Mouse (Mus musculus): ENCODE results near the gene Dcun1d4. TPM values are rescaled to one million over a fixed set of nuclear protein-coding genes. Genes with fewer than 3 reads are reported as not detected.

The Dcun1d4 gene
- polyA plus RNA-seq (2021), result 40.2 TPM

DNA sequence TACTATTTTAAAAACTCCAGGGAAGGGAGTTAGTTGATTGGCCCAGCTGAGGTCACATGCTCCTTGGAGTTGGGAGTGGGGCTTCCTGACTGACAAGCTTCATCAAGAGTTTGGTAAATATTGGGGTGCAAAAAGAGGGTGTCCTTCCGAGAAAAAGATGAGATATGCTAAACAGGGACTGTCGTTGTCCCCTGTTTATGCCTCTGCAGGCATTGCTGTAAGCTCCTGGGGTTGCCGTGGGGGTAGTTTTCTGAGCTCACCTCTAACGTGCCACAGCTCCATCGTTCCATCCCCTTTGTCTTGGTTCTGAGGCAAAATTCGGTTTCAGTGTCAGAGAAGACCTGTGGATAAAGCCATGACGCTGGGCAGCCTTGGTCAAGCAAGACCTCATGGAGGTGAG is at the start of gene Dcun1d4:
Gene Dcun1d4, plus strand, starts transcription at position 301 of the 400 bp plus-strand sequence.
- ChIA-PET CTCF (no interaction called here), POLR2A (no interaction called here)
- TF ChIP-seq CTCF (IDR thresholded peaks at IDR 0.05), result no peak
- H3K27me3 ChIP-seq, result no peaks in the 10 kb centered on the region
- in situ Hi-C loops (cut with MboI; ENCODE audit: low pct_unique_long_range_greater_than_20kb), result no loop called here
- DNase-seq (ENCODE audit: low read depth, low spot score) (no peak), ATAC-seq (no peak)

DNA sequence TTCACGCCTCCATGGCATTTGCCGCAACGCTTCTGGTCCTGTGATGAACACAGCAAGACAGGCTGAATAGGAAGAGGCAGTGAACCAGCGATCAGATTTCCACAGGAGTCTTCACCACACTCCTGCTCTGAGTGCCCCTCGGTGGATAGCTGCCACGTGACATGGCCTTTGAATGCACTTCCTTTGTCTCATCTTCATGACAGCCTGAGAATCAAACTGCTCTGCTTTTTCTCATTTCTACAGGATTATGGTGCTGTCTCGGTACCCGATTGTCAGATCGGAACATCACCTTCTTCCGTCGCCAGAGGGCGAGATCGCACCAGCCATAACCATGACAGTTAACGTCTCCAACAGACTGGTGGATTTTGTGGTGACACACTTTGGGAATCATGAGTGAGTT is 49.2 kb upstream of the Dcun1d4 start:
- in situ Hi-C loops (cut with MboI; ENCODE audit: low pct_unique_long_range_greater_than_20kb), result loop anchor here (5.0 kb wide), 2 partner anchors 111 to 206 kb away; no protein-coding TSS in a partner anchor
- ATAC-seq (peak; percentile 85), DNase-seq (ENCODE audit: low read depth, low spot score) (peak; percentile 19)
- ChIA-PET CTCF (interaction anchor here (3.0 to 4.5 kb wide), 2 partner anchors 202 to 206 kb away, joined by 20 to 29 read pairs; partner anchors contain the start of gene Lrrc66), POLR2A (no interaction called here)
- peak; percentile 97 for TF ChIP-seq CTCF (IDR thresholded peaks at IDR 0.05)
- no peaks in the 10 kb centered on the region for H3K27me3 ChIP-seq

DNA sequence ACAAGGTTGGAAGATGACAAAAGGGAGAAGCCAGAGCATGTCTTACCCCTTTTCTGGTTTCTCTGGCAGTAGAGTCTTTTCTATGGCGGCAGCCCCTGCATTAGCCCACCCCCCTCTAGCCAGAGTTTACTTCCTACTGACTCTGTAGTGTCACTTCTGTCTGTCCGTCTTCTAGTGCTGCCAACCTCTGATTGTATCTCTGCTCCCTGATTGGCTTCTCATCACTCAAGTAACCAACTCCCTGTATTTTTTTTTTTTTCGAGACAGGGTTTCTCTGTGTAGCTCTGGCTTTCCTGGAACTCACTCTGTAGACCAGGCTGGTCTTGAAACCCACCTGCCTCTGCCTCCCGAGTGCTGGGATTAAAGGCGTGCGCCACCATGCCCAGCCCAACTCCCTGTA is 48.0 kb upstream of the Dcun1d4 start:
- ChIA-PET POLR2A (no interaction called here), CTCF (interaction anchor here (0.8 to 4.5 kb wide), 2 partner anchors 201 to 205 kb away, joined by 3 to 29 read pairs; partner anchors contain the start of gene Lrrc66)
- in situ Hi-C loops (cut with MboI; ENCODE audit: low pct_unique_long_range_greater_than_20kb), result loop anchor here (5.0 kb wide), 2 partner anchors 109 to 204 kb away; no protein-coding TSS in a partner anchor
- no peaks in the 10 kb centered on the region for H3K27me3 ChIP-seq
- TF ChIP-seq CTCF (IDR thresholded peaks at IDR 0.05), result no peak
- ATAC-seq (no peak), DNase-seq (ENCODE audit: low read depth, low spot score) (no peak)

DNA sequence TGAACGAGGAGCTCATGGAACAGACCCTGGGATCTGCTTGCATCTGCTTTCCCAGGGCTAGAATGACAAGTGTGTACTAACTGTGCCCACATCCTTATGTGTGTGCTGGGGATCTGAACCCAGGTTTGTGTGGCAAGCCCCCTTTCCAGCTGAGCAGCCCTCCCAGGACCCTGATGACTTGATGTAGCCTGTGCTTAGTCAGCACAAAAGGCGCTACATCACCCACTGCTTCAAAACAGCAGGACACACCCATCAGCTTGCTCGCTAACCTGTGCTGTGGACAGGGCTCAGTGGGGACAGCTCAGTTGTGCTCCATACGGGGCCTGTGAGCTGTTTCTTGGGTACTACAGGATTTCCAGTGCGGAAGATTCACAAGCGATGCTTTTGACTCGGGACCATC is 46.0 kb upstream of the Dcun1d4 start:
- in situ Hi-C loops (cut with MboI; ENCODE audit: low pct_unique_long_range_greater_than_20kb), result loop anchor here (5.0 kb wide), 2 partner anchors 108 to 203 kb away; no protein-coding TSS in a partner anchor
- no peak for ATAC-seq
- ChIA-PET POLR2A (interaction anchor here (1.0 kb wide), 1 partner anchor 202 kb away, joined by 3 read pairs; no protein-coding TSS in a partner anchor), CTCF (interaction anchor here (4.5 kb wide), 1 partner anchor 199 kb away, joined by 29 read pairs; the partner anchor contains the start of gene Lrrc66)
- no peaks in the 10 kb centered on the region for H3K27me3 ChIP-seq
- DNase-seq (ENCODE audit: low read depth, low spot score), result no peak
- TF ChIP-seq CTCF (IDR thresholded peaks at IDR 0.05), result no peak

DNA sequence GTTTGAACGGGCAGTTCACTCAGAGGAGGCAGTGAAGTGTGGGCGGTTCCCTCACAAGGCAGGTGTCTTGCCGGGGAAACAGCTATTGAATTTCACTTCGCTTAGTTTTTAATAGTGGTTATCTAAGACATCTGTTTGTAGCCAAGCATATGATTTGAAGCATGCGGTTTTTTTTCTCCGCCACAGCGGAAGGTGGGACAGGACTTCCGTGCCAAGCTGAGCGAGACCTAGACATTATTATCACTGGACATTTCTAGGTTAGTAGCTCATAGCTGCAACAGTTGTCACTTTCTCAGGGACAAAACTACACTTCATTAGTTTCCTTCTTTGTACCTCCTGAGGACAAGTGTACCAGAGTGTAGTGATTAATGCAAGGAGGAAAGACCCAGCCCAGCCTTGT is 38.6 kb upstream of the Dcun1d4 start:
- no peak for TF ChIP-seq CTCF (IDR thresholded peaks at IDR 0.05)
- ChIA-PET POLR2A (no interaction called here), CTCF (no interaction called here)
- no peaks in the 10 kb centered on the region for H3K27me3 ChIP-seq
- no peak for ATAC-seq
- DNase-seq (ENCODE audit: low read depth, low spot score), result no peak
- in situ Hi-C loops (cut with MboI; ENCODE audit: low pct_unique_long_range_greater_than_20kb), result no loop called here

DNA sequence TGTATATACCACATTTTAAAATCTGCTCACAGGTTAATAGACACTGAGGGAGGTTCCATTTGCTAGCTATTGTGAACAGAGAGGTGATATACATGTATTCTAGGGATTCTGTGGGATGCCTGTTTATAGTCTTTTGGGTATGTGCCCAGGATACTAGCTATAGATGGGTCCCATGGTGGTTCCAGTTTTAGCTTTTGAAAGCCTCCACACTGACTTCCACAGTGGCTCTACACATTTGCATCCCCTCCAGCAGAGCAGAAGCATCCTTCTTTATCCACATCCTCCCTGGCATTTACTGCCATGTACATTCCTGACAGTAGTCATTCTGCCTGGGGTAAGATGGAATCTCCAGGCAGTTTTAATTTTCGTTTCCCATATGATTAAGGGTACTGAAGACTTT is 30.5 kb upstream of the Dcun1d4 start:
- no peak for TF ChIP-seq CTCF (IDR thresholded peaks at IDR 0.05)

DNA sequence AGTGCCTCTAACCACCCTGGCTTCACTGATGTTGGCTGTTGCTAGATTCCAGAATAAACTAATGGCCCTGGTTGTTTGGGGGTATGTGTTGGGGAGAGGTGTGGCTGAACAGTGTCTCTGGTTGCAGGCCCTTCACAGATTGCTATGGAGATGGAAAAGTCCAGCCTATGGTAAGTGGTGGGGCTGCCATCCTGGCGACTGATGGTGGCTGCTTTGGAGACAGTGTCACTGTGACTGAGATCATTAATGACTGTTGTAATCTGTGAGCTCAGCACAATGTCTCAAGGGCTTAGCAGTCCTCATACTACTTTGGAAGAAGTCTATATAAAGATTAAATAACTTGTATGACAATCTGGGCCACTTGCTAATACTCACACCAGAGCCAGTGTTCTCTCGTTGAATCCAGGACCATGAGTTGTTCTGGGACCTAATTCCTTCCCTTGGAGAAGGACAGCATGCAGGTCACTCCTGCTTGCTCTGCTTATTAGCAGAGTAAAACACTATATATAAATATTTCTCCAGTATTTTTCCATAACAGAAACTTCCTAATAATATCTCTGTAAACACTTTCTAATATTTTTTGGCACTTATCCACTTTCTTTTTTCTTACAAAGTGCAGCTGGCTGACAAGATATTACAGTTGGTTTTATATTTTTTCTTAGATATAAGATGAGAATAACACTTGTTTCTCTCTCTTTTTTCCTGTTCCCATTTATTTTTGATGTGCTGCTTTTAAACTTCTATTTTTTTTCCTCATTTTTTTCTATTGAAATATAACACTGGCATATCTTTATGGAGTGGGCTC is 26.1 kb upstream of the Dcun1d4 start:
- no peak for TF ChIP-seq CTCF (IDR thresholded peaks at IDR 0.05)
- H3K27me3 ChIP-seq, result no peaks in the 10 kb centered on the region
- in situ Hi-C loops (cut with MboI; ENCODE audit: low pct_unique_long_range_greater_than_20kb), result no loop called here
- ChIA-PET CTCF (interaction anchor here (0.7 to 1.5 kb wide), 2 partner anchors 18 to 21 kb away, joined by 3 to 4 read pairs; no protein-coding TSS in a partner anchor), POLR2A (no interaction called here)
- no peak for DNase-seq (ENCODE audit: low read depth, low spot score)
- ATAC-seq, result no peak

More for the DNA sequence above, 30.5 kb upstream of the Dcun1d4 start:
- CTCF ChIA-PET, result interaction anchor here (0.7 to 1.5 kb wide), 2 partner anchors 11 to 13 kb away, joined by 3 read pairs; no protein-coding TSS in a partner anchor
- POLR2A ChIA-PET, result interaction anchor here (0.7 kb wide), 1 partner anchor 92 kb away, joined by 5 read pairs; no protein-coding TSS in a partner anchor
- in situ Hi-C loops (cut with MboI; ENCODE audit: low pct_unique_long_range_greater_than_20kb), result no loop called here
- DNase-seq (ENCODE audit: low read depth, low spot score), result no peak
- ATAC-seq, result no peak
- no peaks in the 10 kb centered on the region for H3K27me3 ChIP-seq

DNA sequence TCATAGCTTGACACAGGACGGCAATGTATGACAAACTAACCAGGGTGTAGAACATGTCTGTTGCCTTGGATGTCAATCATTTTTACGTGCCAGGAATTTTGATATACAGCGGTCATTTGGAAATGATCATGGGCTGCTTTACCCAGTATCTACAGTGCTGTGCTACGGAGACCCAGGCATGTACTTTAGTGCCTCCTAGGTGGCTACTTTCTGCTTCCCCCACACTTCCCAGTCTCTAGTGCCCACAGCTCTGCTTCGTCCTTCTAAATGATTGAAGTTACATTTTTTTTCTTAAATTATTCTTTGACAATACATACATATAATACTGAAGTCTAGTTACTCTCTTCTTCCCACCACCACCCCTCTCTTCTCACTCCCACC is 25.5 kb upstream of the Dcun1d4 start:
- ATAC-seq (no peak), DNase-seq (ENCODE audit: low read depth, low spot score) (no peak)
- CTCF ChIA-PET, result no interaction called here
- POLR2A ChIA-PET, result no interaction called here
- no peaks in the 10 kb centered on the region for H3K27me3 ChIP-seq
- in situ Hi-C loops (cut with MboI; ENCODE audit: low pct_unique_long_range_greater_than_20kb), result no loop called here
- no peak for TF ChIP-seq CTCF (IDR thresholded peaks at IDR 0.05)

DNA sequence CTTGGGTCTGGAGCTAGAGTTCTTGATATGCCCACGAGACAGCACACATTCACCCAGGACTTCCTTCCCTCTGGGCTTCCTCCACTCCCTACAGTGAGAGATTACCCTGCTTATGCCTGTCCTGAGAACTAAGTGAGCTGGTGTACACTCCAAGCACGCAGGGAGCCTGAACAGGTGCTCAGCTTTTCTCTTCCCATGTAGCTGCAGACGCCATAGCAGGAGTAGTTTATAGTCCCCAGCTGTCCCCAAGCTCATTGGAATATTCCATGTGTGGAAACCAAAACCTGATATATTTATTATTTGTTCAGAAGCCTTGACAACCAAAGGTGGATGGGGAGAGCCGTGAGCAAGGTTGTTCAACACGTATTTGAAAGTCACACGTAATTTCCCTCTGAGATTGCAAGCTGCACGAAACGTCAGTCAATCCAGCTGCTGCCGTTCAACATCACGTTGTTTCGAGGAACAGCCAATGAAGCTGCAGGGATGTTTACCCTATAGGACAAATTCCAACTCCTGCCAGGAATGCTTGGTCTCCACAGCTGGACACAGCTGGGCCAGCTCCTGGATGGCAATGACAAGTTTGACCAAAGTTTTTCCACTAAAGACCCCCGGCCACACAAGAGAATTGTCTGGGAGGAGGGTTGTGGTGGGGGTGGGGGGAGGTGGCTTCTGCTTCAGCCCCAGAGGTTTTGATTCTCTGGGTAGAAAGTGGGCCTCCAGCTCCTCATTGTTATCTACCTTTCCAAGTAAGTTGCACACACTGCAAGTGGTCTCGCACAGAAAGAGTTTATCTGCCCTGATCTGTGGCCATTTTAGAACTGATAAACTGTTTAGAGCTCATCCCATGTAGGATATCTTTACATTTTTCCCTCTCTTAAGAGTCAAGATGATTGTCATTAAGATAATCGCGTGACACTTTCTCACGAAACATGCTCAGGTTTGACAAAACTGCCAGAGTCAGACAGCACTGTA is 12.1 kb upstream of the Dcun1d4 start:
- DNase-seq (ENCODE audit: low read depth, low spot score), result no peak
- ChIA-PET POLR2A (interaction anchor here (1.2 kb wide), 1 partner anchor 12 kb away, joined by 3 read pairs; no protein-coding TSS in a partner anchor), CTCF (interaction anchor here (0.8 to 2.0 kb wide), 3 partner anchors 12 to 169 kb away, joined by 3 to 5 read pairs (median 3); no protein-coding TSS in a partner anchor)
- no peak for ATAC-seq
- TF ChIP-seq CTCF (IDR thresholded peaks at IDR 0.05), result no peak
- no peaks in the 10 kb centered on the region for H3K27me3 ChIP-seq
- in situ Hi-C loops (cut with MboI; ENCODE audit: low pct_unique_long_range_greater_than_20kb), result no loop called here
